Mouse (Mus musculus) R1 (cell line): Measurements from ENCODE around the gene Psen2.

ENCODE experiments used
- DNase-seq: peaks from one replicate; pipeline ENCODE4 v3.0.0-alpha.2; 2018; ENCODE audit warnings: low read depth, low spot score

Psen2 gene

DNA sequence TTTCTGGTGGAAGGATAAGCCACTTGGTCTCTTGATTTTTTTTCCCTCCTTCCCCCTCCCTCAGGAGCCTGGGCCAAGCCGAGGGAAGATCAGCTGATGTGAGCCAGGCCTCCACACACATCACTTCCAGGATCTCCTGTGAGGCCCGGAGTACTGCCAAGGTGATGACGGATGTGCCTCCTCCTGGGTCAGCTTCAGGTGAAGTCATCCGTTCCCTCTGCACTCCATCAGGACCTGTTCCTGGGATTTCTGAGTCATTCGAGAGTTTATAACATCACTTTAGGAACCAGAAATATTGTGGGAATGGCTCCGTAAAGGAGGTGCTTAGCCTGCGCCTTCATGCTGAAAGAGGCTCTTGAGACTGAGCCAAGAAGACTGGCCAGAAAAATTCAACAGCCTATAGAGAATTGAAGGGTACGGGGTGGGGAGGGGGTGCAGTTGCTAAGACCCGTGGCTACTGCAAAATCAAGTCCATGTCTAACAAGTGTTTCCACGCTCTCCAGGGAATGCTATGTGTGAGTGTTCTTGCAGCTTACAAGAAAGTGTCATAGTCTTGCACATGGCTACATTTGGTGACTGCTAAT lies 11.6 kb upstream of the Psen2 start:
- DNase-seq = no peak

DNA sequence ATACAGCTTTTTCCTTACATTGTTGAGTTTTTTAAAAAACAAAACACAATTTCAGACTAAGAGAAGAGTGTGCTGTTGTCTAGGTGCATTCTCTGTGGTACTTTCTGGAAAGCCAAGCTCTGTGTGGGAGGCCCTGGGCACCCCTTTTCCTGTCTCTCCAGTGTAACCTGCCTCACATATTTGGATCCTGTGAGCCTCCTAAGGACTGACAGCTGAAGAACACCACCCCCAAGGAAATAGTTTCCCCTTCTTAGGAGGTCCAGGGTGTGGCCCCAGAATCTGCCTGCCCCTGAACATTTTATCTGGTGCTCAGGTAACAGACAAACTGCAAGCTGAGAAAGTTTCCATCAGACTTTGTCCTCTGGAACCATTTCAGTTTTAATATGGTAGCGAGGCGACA lies 5.8 kb upstream of the Psen2 start:
- no peak for DNase-seq

DNA sequence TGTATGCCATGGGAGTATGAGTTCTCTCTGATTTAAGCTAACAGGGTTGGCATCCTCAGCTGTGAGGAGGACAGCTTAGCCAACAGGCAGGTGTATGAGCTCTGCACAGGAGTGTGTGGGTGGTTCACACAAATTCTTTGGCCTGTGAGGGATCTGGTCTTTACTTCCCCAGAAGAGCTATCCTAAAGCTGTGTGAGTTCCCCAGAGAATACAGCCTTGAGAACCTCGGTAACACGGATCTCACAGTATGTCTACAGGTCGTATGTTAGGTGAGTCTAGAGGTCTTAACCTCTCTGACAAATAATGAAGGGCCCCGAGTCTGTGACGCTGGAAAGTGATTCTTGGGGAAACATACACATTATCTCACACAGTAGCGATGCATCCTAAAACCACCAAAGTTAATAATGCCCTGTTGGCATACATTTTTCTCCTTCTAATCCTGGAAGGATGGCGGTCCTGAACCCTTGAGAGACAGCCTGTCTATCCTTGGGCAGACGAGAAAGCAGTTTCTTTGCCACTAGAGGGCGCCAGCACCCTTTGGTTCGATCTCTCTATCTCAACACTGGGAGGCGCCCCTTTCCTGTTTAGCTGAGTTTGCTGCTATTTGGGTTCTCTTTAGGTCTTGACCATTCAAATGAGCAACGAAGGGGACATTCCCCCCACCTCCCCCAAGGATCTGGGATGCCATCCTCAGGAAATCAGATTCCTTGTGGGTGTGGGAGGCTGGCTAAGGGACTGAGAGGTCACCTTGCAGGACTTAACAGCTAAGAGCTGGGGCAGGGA lies 5.2 kb upstream of the Psen2 start:
- DNase-seq = peak; percentile 84

DNA sequence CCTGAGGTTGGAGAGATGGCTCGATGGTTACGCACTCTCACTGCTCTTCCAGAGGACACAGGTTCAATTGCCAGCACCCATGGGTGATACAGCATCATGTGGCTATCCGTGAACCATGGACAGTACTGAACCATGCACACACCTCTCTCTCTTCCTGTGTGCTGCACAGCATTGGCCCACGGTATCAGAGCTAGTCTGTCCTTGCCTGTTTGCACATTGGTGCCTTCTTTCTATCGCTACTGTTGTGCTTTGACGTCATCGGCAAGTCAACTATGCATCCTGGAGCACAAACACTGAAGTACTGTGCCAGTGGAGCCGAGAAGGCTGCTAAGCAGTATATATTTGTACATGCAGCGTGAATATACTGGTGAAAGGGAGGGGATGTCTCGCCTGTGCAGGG lies 3.9 kb upstream of the Psen2 start:
- no peak for DNase-seq

DNA sequence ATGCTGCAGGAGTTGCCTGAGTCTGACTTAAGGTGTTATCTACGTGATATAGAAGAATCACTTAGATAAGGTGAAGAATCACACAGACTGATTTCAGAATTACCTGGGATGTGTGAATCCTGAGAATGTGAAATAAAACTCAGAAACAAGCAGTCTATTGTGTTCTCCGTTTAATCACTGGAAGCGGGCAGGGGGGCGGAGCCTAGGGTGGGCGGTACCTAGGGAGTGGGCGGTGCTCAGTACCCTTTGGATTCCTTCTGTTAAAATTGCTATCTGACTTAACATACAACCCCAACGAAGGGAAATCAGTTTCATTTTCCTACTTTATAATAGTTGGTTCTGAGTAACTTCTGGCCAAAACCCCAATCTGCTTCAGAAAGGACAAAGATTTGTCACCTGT lies 2.2 kb upstream of the Psen2 start:
- DNase-seq = peak; percentile 39

DNA sequence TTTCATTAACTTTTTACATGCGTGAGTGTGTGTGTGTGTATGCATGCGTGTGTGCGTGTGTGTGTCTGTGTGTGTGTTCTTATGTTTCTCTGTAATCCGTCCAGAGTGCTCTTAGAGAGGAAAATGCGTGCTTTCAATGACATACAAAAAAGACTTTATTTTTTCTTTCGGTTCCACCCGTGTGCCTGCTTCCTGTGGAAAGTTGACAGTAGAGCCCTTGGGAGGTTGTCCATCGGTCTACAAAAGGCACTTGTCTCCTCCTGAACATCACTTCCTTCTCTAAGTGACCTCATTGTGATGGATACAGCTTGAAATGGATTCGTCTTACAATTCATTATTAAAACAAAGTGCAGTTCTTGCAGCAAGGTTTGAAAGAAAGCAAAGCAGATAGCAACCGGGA lies 1.6 kb upstream of the Psen2 start:
- DNase-seq = no peak

DNA sequence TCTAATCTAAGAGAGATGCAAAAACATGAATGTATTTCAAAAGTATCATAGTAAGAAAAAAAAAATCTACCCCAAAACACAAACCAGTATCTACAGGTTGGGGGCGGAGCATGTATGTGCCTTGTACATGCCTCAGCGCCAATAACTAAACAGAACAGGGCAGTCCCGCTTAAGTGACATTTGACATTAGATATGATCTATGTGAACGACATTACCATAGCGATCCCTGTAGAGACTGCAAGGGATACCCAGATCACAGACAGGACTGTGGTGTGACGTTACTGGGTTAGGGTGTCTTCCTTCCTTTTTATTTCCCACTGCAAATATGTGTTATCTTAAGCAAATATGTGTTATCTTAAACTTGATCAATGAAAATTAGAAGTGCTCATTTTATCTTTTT lies 1.2 kb upstream of the Psen2 start:
- DNase-seq = no peak

DNA sequence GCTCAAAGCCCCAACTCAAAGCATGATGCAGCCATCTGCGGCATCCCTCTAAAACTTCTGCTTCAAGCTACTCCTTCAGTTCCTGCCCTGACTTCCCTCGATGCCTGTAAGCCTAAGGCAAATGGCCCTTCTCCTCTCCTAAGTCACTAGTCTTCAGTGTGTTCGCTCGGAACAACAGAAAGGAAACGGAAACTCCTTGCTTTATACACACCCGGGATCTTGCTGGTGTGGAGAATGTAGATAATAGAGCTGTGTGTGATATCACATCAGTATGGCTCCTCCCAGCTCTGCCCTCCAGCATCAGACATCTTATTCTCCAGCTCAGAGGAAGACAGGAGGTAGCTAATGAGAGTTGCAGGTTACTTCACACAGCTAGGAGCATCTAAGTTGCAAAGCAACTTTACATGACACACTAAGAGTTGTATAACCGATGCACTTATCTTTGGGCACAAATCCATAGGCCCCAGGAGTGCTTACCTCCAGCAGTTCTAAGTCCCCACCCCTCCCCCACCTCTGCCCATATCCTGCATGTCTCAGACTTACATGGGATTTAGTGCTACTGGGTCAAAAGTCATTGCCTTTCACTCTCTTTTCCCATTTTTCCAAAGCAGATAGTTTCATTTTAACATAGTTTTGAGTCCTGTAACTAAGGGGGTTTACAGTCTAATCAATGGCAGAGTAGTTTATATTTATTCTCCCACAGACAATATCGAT lies 1.2 kb downstream of the Psen2 start:
- no peak for DNase-seq

DNA sequence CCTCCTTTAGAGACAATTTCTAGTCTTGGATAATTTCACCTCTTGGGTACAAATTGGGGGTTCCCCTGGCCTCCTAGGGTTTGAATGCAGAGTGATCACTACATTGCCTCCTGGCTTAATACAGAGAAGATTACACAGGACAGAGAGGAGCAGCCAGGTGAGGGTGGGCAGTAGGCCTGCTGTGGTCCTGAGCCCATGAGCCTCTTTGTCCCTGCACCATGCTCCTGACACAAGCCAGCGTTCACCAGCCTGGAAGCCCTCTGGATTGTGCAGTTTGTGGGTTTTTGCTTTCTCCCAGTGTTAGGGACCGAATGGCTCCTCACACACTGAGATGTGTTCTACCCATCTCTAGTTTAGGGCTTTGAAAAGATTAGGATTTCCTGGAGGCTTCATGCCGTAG lies 1.8 kb downstream of the Psen2 start:
- no peak for DNase-seq

DNA sequence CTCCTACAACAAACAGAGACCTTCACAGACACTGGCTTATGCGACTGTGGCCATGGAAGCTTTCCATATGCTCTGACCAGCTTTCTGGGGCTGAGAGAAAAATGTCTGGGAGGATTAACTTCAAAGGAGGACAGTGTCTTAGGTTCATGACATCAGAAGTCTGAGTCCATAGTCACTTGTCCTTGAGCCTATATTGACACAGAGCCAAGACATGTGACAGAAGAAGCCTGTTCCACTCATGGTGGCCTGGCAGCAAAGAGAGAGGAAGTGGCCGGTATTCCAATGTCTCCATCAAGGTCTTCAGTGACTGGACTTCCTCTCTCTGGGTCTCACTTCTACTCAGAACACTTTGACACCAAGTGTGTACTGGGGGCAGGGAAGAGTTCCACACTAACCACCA lies 2.4 kb downstream of the Psen2 start:
- no peak for DNase-seq

DNA sequence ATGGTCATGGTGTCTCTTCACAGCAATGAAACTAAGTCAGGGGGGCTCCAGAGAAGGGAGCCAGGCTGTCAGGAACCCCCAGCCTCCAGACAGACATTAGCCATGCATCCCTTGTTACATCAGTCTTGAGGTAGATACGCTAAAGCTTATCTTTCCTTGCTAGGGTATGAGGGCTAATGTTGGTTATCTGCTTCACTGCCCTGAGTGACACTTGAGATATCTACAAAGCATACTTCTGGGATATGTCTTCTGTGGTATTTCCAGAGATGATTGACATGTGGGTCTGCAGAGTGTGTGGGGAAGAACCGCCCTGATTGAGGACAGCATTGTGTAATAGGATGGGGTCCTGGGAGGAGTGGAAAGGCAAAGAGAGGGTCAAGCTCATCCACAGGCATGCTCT lies 3.5 kb downstream of the Psen2 start:
- DNase-seq = no peak

DNA sequence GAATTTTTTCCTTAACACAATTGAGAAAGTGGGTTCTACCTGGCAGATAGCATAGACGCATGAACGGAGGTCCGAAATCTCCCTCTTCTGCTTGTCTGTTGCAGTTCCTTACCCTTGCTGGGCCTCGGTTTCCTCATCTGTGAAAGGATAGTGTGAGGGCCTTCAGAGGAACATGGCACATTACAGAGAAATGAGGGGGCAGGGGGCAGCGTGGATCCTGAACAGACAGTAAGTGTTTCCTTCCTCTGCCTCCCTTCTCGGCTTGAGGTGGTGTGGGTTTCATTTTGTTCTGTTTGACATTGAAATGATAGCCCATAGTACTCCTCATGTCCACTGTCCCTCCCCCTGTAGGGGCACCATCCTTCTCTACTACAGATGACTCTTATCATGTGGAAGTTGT lies 5.8 kb downstream of the Psen2 start:
- DNase-seq = no peak

DNA sequence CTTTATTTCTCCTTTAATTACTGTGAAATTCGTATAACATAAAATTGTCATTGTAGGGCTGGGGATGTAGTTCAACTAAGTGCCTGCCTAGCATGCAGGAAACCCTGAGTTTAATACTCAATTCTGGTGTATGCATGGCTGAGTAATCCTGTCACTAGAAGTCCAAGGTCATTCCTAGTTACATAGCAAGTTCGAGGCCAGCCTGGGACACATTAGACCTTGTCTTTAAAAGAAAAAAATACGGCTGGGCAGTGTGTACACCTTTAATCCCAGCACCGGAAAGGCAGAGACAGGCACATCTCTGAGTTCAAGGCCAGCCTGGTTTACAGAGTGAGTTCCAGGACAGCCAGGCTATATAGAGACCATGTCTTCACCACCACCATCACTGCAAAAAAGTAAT lies 6.4 kb downstream of the Psen2 start:
- DNase-seq = no peak

DNA sequence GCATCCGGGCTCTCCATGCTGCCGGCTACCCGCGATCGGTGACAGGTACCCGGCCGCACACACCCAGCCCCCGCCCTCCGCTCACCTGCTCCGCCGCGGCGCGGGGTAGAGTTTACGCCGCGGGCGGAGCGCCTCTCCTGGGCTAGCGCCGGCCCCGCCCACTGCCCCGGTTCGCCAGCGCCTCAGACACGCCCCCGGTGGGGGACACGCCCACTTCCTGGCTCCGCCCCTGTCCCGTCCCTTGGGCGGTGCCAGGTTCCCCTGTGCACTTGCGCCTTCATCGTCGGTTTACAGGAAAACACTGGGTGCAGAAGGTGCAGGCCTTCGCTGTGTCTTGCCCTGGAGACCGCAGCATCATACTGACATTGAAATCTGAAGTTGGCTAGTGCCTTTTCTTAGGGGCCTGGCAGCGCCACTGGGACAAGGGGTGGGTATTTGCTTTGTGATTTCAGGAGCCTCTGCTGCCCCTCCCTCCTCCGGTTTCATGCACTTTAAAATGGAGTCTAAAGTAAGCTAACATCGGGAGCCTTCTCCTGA lies 7.0 kb downstream of the Psen2 start:
- DNase-seq = peak; percentile 90

DNA sequence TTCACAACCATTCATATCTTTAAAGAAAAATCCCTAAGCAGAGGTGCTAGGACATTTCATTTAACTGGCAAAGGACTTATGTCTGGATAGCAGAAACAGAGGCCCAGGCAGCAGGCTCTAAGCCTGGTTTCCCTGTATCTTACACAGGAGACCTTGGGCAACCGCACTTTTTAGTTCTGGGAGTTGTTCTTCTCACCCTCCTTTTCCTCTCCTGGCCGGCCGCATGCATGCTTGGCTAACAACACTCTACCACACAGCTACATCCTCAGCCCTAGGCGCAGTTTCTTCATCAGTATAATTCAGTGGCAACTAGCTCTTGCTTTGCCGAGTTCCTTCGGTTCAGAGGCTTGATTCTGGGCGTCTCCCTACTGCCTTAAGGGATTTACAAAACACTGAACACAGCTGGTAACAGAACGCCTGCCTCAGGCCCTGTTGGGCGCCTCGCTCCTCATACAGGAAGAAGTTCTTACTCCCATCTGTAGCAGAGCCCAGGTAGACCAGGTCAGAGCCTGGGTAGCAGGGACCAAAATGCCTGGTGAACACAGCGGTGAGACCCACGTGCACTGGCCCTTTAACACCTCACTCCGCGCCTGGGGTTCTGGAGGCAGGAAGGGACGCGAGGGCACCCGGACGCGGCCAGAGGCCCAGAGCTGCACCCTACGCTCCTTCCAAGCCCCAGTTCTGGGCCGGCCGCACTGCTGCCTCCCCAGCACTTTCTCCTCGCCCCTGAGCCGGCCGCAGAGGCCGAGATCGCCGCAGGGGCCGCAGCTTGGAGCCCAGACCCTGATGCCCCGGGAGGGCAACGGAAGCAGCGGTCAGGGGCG lies 7.7 kb downstream of the Psen2 start:
- peak; percentile 66 for DNase-seq

DNA sequence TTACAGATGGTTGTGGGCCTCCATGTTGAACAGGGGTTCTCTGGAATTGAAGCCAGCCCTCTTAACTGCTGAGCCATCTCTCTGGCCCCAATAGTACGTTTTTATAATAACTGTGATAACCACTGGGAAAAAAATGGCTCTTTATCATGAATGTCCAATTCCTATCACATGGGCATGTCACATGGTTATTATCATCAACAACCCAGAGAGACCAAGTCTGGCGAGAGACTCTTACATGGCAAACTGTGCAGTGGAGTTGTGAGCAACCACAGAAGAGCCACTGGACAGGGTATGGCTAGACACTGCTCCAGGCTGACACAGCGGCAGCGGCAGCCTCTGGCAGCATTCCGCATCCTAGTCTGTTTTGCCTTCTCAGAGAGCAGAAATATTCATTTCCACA lies 8.9 kb downstream of the Psen2 start:
- no peak for DNase-seq

DNA sequence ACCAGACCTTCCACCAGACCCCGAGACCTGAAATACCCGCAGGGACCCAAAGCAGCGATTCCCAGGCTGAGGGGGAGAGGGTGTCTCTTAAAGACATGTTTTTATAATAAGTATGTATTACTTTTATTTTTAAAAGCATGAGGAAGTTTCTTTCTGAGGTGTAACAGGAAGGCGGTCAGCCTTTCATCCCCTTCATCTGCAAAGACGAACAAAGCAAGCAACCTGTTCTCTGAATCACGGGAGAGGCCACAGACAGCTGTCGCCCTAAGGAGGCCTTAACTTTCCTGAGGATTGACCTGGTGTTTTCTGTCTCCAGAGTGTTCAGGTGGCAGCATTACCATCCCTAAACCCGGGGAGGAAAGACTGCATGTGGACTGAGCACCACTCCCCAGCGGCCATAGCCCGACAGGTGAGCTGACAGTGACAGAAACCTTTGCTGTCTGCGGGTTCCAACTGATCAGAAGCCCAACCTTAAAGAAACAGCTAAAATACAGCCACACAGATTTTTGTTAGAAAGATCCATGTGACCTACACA lies 10.5 kb downstream of the Psen2 start:
- DNase-seq = no peak

DNA sequence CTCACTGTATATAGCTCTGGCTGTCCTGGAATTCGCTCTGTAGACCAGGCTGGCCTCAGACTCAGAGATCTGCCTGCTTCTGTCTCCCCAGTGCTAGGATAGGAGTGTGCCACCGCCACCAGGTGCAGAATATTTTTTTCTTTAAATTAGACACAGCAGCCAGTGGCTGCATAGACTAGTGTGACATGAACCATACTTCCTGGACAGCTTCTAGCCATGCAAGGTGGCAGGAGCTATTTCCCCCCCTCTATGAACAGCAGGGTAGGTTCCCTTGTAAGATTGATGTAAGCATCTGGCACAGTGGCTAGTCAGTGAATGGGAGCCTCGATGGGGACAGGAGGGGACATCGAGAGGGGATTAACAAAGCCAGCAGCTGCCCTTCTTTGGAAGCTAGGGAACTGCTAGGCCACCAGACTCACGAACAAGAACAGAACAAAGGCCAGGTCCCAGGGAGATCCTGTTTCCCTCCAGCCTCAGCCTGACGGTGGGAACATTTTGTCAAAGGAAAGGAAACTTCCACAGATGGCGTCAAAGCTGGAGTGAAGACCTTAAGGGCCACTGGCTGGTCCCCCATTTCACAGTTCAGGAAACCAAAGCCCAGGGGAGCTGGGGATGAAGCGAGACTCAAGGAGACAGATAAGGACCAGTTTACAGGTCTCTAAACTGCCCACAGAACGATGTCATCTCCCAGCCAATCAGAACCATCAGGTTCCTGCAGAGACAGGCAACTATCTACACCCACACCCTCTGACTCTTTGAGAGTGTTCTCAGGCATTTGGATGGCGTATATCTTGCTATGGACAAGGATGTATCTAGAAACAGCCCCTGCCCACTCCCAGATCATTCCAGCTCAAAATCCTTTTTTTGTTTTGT lies 11.8 kb downstream of the Psen2 start:
- no peak for DNase-seq

DNA sequence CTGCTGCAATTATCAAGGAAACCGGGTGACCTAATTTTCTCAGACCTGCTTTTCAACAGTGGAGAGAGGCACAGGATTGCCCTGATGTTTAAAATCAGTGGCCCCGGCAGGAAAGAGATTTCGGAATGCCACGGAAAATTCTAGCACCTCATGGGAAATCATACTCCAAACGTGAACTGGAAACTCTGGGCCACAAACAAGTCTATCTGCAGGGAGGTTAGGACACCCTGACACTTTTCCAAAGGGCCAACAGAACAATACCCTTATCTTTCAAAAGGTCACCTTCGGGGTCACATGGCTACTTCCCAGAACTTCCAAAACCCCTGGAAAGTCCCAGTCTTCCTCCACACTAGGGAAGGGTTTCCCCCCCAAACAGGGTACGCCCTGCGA lies 12.8 kb downstream of the Psen2 start:
- DNase-seq = peak; percentile 41

DNA sequence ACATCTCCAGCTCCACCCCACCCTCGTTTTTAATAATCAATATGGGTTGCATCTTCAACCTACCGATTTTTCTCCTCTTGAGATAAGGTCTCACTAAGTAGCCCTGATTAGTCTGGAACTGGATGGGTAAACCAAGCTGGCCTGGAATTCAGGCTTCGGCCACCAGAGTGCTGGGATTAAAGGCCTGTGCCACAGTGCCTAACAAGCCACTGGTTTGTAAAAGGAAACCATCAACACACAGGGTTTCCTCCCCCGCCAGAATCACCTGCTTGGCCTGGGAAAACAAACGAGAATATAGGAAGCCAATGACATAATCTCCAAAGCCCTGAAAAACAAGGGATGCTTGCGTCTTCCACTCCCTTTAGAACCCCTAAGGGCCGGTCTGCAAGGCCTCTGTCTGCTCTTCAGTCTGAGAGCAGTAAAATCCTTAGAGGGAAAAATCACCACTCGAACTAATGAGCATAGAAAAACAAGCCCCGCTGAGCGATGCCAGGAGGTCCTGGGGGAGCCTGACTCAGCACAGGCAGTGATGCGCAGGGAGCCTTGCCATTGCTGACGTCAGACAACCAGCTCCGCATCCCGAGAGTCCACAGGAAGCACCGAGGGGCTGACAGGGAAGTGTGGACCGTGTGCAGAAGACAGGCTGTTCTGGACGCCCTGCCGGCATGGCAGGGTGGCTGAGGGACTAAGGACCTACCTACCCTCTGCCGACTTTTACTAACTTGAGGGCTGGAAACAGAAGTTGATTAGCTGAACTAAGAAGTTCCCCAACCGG lies 13.4 kb downstream of the Psen2 start:
- DNase-seq = peak; percentile 30
